Mouse (Mus musculus) heart, adult 2 months (tissue): Measurements from ENCODE around the gene Olfr1387.

Experiments
- CTCF ChIP-seq: fragments of 200-600 bp; IDR thresholded peaks from 2 replicates; pipeline ENCODE4 v1.8.1; 2022; ENCODE audit warnings: antibody characterized with exemption, mild to moderate bottlenecking, moderate library complexity
- POLR2A ChIP-seq: fragments of 200-500 bp; IDR thresholded peaks from 2 replicates; pipeline ENCODE4 v1.6.1; 2011; ENCODE audit warnings: mild to moderate bottlenecking, low read depth, low read length, control low read depth; ENCODE audit not compliant: insufficient read depth

DNA sequence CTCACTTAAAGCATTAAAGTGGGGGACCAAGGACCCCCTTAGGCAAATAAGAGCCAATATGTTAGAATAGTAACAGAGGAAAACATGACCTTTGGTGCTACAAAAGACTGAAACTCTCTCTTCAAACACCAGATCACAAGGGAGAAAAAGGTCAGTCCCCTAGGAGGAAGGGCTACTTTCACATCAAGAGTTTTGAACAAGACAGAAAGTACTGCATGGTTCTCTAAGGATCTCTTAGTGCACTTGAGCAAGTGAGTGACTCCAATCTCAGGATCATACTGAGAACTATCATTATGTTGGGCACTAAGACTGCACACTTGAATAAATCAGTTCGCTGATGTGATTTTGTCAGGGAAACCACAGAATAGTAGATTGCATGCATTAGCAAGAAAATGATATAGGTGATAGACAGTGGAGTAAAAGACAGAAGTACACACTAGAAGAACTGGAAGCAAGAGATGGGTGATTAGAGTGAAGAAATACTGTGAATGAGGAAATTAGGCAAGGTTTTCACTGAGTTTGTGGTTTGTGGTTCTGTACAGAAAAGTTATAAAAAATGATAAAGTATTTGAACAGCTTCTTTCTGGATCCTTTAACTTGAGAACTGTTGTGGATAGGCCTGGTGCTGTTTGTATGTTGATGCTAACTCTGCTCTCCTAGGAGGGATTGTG is 29.8 kb upstream of the Olfr1387 start:
- TF ChIP-seq CTCF (no peak), POLR2A (no peak)
